ENCODE assay signal across 33 mouse cellular contexts in the genomic region with DNA sequence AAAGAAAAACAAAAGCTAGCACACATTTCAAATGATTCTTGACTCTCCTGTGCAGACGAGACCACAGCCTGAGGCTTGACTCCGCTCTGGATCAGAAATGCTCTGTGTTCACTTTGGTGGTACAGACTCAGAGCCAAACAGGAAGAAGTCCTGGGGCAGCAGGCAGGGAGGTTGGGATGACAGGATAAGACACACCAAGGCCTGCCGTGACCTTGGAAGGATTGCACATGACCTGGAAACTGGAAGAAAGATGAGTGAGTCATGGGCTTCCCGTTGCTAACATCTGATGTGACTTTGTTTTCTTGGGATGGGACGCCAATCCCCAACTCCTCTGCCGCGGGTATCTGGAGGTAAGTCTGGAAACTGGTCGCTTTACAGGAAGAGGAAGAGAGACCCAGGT. TPM values are rescaled to one million over a fixed set of nuclear protein-coding genes. Genes with fewer than 3 reads are reported as not detected.
A peak's percentile ranks its signal among the peaks of the same experiment; 100 is the strongest.
DNase-seq lines count a peak whose midpoint lies in the region; TF ChIP-seq lines count a peak whose summit lies in the region.
"Had no signal": no experiment of that assay in that cellular context is flagged by ENCODE, and none has a peak within 500 bp of the region (broad histone marks: within the 10 kb centered on the region; RNA-seq: fewer than 3 reads in every experiment).

No protein-coding gene starts in this region.

- no peaks in the 10 kb centered on the region for H3K36me3 ChIP-seq in kidney, adult 2 months (ENCODE audit: control insufficient read depth, insufficient read depth, low read length)
- H3K36me3 ChIP-seq: forebrain, embryonic 12.5 days; G1E; heart, embryonic 15.5 days; hindbrain, embryonic 12.5 days; intestine, embryonic 15.5 days; liver, embryonic 13.5 days; midbrain, embryonic 13.5 days had no signal

- 60% methylated on average over 8 of the region's 8 CpGs for WGBS in kidney, adult 2 months

- no peak overlapping the region for H3K27ac ChIP-seq in kidney, adult 2 months (ENCODE audit: insufficient read depth, low read depth, low read length)
- H3K27ac ChIP-seq: forebrain, embryonic 12.5 days; heart, embryonic 15.5 days; hindbrain, embryonic 12.5 days; hindbrain, postnatal 0 days; intestine, embryonic 15.5 days; liver, embryonic 13.5 days; midbrain, embryonic 13.5 days; stomach, postnatal 0 days had no signal

- H3K4me3 ChIP-seq in kidney, adult 2 months (ENCODE audit: insufficient read depth, low read depth, low read length), result no peak overlapping the region
- H3K4me3 ChIP-seq: erythroblast, embryonic 14.5 days; forebrain, embryonic 12.5 days; heart, embryonic 15.5 days; hindbrain, embryonic 12.5 days; intestine, embryonic 15.5 days; liver, embryonic 13.5 days; megakaryocyte, embryonic 14.5 days; midbrain, embryonic 13.5 days had no signal

- no peak for TF ChIP-seq CTCF in kidney, adult 2 months (conservative IDR thresholded peaks at IDR 0.05; ENCODE audit: insufficient read depth, insufficient read length, low read depth, low read length)

- H3K27me3 ChIP-seq in kidney, adult 2 months (replicated peaks; ENCODE audit: control insufficient read depth, insufficient read depth, low read length), result no peaks in the 10 kb centered on the region
- H3K27me3 ChIP-seq: intestine, embryonic 15.5 days had no signal

- peaks cover 25% of the 10 kb centered on the region; the same call in 1 of the 2 replicates for H3K4me1 ChIP-seq in kidney, adult 2 months (ENCODE audit: control insufficient read depth, insufficient read depth, low read length)
- H3K4me1 ChIP-seq: midbrain, embryonic 13.5 days had no signal

- DNase-seq in adrenal gland, adult (ENCODE audit: inconsistent age in 2 of 2, low spot score in 1 of 2), result peak; percentile 80 to 89
- DNase-seq in adrenal gland, postnatal 4 days (ENCODE audit: low spot score in 2 of 2), result no peak
- peak; percentile 60 for DNase-seq in kidney, adult 2 months
- no peak for DNase-seq in kidney, adult 9 months
- peak; percentile 30 for DNase-seq in ovary, adult 18-20 months (ENCODE audit: low spot score)
- DNase-seq in ovary, postnatal 14 days (ENCODE audit: low spot score), result no peak
- DNase-seq in kidney, postnatal 36 days, result peak; percentile 28 to 48
- no peak for DNase-seq in frontal cortex, postnatal 25 days (ENCODE audit: low spot score in 2 of 2)
- DNase-seq: cerebellum, adult 2 months; cerebellum, postnatal 14 days; gastrocnemius, postnatal 14 days; heart, postnatal 36 days; layer of hippocampus, postnatal 36 days; left cerebral cortex, postnatal 4 days; liver, embryonic 13.5 days; lung, adult 18-20 months; lung, postnatal 4 days; right cerebral cortex, adult 18-20 months; spleen, adult 18-20 months; thymus, adult 18-20 months; thymus, postnatal 25 days had no signal

- TF ChIP-seq POLR2A in kidney, adult 2 months (IDR thresholded peaks at IDR 0.05; ENCODE audit: low read depth, low read length), result no peak

RNA-seq across cellular contexts. Expression of gene Usp10, which starts 8.2 kb away (rescaled TPM):
- total RNA-seq in adrenal gland, postnatal 4 days (2021), result 100 to 1,000 TPM; 108 to 127 TPM
- 121 and 135 TPM in 2 replicates for polyA plus RNA-seq in kidney, adult 2 months (2012; rRNA removed)

RNA-seq across cellular contexts. Expression of gene Gm20388, which starts 8.7 kb away (rescaled TPM):
- total RNA-seq in adrenal gland, postnatal 4 days (2021), result 1 to 10 TPM in 1 of 2 experiments, not detected in 1; 8.8 TPM
- 49.7 and 53.6 TPM in 2 replicates for polyA plus RNA-seq in kidney, adult 2 months (2012; rRNA removed)
- polyA plus RNA-seq: embryonic facial prominence, embryonic 14.5 days; forebrain, embryonic 12.5 days; heart, embryonic 15.5 days; hindbrain, embryonic 12.5 days; hindbrain, postnatal 0 days; intestine, embryonic 15.5 days; liver, embryonic 13.5 days; lung, postnatal 0 days; stomach, postnatal 0 days had no signal

RNA-seq across cellular contexts. Expression of gene Klhl36, which starts 39.9 kb away (rescaled TPM):
- 10 to 100 TPM; 15.7 to 18.8 TPM for total RNA-seq in adrenal gland, postnatal 4 days (2021)
- polyA plus RNA-seq in kidney, adult 2 months (2012; rRNA removed), result 37.7 and 52.4 TPM in 2 replicates

Comparison
In these comparisons a context has a peak if more than half of its experiments do, and no peak if none do; other contexts are left out.
1. DNase-seq: peak in adrenal gland, adult (2 of 2), kidney, adult 2 months (single experiment), ovary, adult 18-20 months (single experiment) and kidney, postnatal 36 days (2 of 2); none in adrenal gland, postnatal 4 days (0 of 2), kidney, adult 9 months (single experiment), ovary, postnatal 14 days (single experiment) and frontal cortex, postnatal 25 days (0 of 2).